Comparison of ENCODE assay signal across 10 mouse cellular contexts in genomic region chrX:167329098-167329497, GRCm38 (mm10). TPM values are rescaled to one million over a fixed set of nuclear protein-coding genes. Genes with fewer than 3 reads are reported as not detected.
A peak's percentile ranks its signal among the peaks of the same experiment; 100 is the strongest.
DNase-seq lines count a peak whose midpoint lies in the region; ATAC-seq and TF ChIP-seq lines count a peak whose summit lies in the region.
"Had no signal": no experiment of that assay in that cellular context is flagged by ENCODE, and none has a peak within 500 bp of the region (broad histone marks: within the 10 kb centered on the region; RNA-seq: fewer than 3 reads in every experiment).

No protein-coding gene starts in this region.

- ATAC-seq in midbrain, postnatal 0 days (ENCODE audit: low FRiP score): no peak

- H3K27ac ChIP-seq in heart, embryonic 10.5 days: no peak overlapping the region
- H3K27ac ChIP-seq in midbrain, postnatal 0 days (ENCODE audit: low read depth, low read length): no peak overlapping the region
- H3K27ac ChIP-seq: embryonic facial prominence, embryonic 12.5 days; heart, embryonic 15.5 days had no signal

- H3K4me2 ChIP-seq in midbrain, postnatal 0 days (ENCODE audit: low read depth, low read length, poor library complexity, severe bottlenecking): no peak overlapping the region
- H3K4me2 ChIP-seq: embryonic facial prominence, embryonic 12.5 days; heart, embryonic 15.5 days had no signal

- no peaks in the 10 kb centered on the region for H3K9me3 ChIP-seq in heart, embryonic 10.5 days
- H3K9me3 ChIP-seq in midbrain, postnatal 0 days (ENCODE audit: low read length): no peaks in the 10 kb centered on the region
- H3K9me3 ChIP-seq: embryonic facial prominence, embryonic 12.5 days; heart, embryonic 15.5 days had no signal

- no peaks in the 10 kb centered on the region for H3K27me3 ChIP-seq in heart, embryonic 10.5 days (ENCODE audit: insufficient read depth, poor library complexity, severe bottlenecking)
- peaks cover 5% of the 10 kb centered on the region; the same call in 1 of the 2 replicates for H3K27me3 ChIP-seq in midbrain, postnatal 0 days (ENCODE audit: insufficient read depth, low read length)
- H3K27me3 ChIP-seq: heart, embryonic 15.5 days had no signal

- no peaks in the 10 kb centered on the region for H3K36me3 ChIP-seq in heart, embryonic 10.5 days
- H3K36me3 ChIP-seq in midbrain, postnatal 0 days (ENCODE audit: insufficient read depth, low read length): no peaks in the 10 kb centered on the region
- H3K36me3 ChIP-seq: embryonic facial prominence, embryonic 12.5 days; heart, embryonic 15.5 days had no signal

- TF ChIP-seq CTCF in midbrain, postnatal 0 days (IDR thresholded peaks at IDR 0.05): no peak

- H3K4me1 ChIP-seq in heart, embryonic 10.5 days: no peaks in the 10 kb centered on the region
- H3K4me1 ChIP-seq in midbrain, postnatal 0 days (ENCODE audit: insufficient read depth, low read length): no peaks in the 10 kb centered on the region
- H3K4me1 ChIP-seq: embryonic facial prominence, embryonic 12.5 days had no signal

- no peak overlapping the region for H3K9ac ChIP-seq in midbrain, postnatal 0 days (replicated peaks; ENCODE audit: low read length, poor library complexity, severe bottlenecking)
- H3K9ac ChIP-seq: embryonic facial prominence, embryonic 12.5 days; heart, embryonic 15.5 days had no signal

- 75% methylated on average over 1 of the region's 1 CpGs for WGBS in heart, embryonic 10.5 days
- 71% methylated on average over 1 of the region's 1 CpGs for WGBS in midbrain, postnatal 0 days

- no peak overlapping the region for H3K4me3 ChIP-seq in heart, embryonic 10.5 days
- no peak overlapping the region for H3K4me3 ChIP-seq in midbrain, postnatal 0 days (ENCODE audit: low read depth, low read length)
- H3K4me3 ChIP-seq: embryonic facial prominence, embryonic 12.5 days; heart, embryonic 15.5 days had no signal

- peak; percentile 11 to 21 for DNase-seq in heart, adult 9 months (ENCODE audit: low spot score in 2 of 2)
- no peak for DNase-seq in heart, embryonic 10.5 days (ENCODE audit: low spot score)
- peak; percentile 30 for DNase-seq in 416B (ENCODE audit: low read depth)
- peak; percentile 29 for DNase-seq in brain, adult 2 months (ENCODE audit: low read depth, low spot score)
- peak; percentile 12 to 39 for DNase-seq in kidney, postnatal 4 days
- DNase-seq in T-cell, adult 2 months (ENCODE audit: low spot score): no peak
- no peak for DNase-seq in midbrain, postnatal 0 days (ENCODE audit: low spot score)
- no peak for DNase-seq in urinary bladder, postnatal 10 days (ENCODE audit: low spot score)

RNA-seq across cellular contexts. Expression of gene Tlr7, which starts 1.3 kb away (rescaled TPM):
- polyA plus RNA-seq in heart, embryonic 10.5 days (2016; fragmentation: Nextera tagmentation; extraction: Ambion mirVana): 0.14 TPM in 1 of 2 replicates, not detected in the other
- total RNA-seq in midbrain, postnatal 0 days (2014; rRNA removed): 1.3 TPM in 2 replicates
- 0.92 and 1.0 TPM in 2 replicates for polyA plus RNA-seq in midbrain, postnatal 0 days (2015; fragmentation: Nextera tagmentation; extraction: Ambion mirVana)

RNA-seq across cellular contexts. Expression of gene Prps2, which starts 53.5 kb away (rescaled TPM):
- 23.8 and 30.4 TPM in 2 replicates for polyA plus RNA-seq in heart, embryonic 10.5 days (2016; fragmentation: Nextera tagmentation; extraction: Ambion mirVana)
- total RNA-seq in midbrain, postnatal 0 days (2014; rRNA removed): 9.7 and 10.1 TPM in 2 replicates
- polyA plus RNA-seq in midbrain, postnatal 0 days (2015; fragmentation: Nextera tagmentation; extraction: Ambion mirVana): 6.4 and 7.2 TPM in 2 replicates

Comparison
In these comparisons a context has a peak if more than half of its experiments do, and no peak if none do; other contexts are left out.
1. DNase-seq: peak in heart, adult 9 months (2 of 2), 416B (single experiment), brain, adult 2 months (single experiment) and kidney, postnatal 4 days (2 of 2); none in heart, embryonic 10.5 days (single experiment), T-cell, adult 2 months (single experiment), midbrain, postnatal 0 days (single experiment) and urinary bladder, postnatal 10 days (single experiment).